Mouse (Mus musculus) testis, adult 2 months (tissue): ENCODE data around the gene Parp9.

Experiments
- CTCF ChIP-seq: fragments of 200-500 bp; IDR thresholded peaks from 2 replicates; pipeline ENCODE4 v1.5.1; 2012; ENCODE audit warnings: low read depth, mild to moderate bottlenecking, inconsistent platforms, low read length, moderate library complexity; ENCODE audit not compliant: control insufficient read depth, insufficient read depth, insufficient replicate concordance
- POLR2A ChIP-seq: fragments of 200-500 bp; IDR thresholded peaks from 2 replicates; pipeline ENCODE4 v1.6.1; 2012; ENCODE audit warnings: low read depth, mild to moderate bottlenecking, inconsistent platforms, low read length, moderate library complexity; ENCODE audit not compliant: control insufficient read depth

- no peak for TF ChIP-seq POLR2A
- no peak for TF ChIP-seq CTCF
Observed at GRCm38 (mm10) chr16:35903014-35903640, 35.1 kb upstream of the Parp9 start.
